Mouse (Mus musculus): ENCODE measurements around the gene Prl2a1. TPM values are rescaled to one million over a fixed set of nuclear protein-coding genes. Genes with fewer than 3 reads are reported as not detected.
"Not testable (repeated sequence)": the region's sequence is repeated elsewhere in the genome, so short reads cannot be mapped to it uniquely, and the experiment has no call there.

Prl2a1 gene
- polyA plus RNA-seq (2014; fragmentation: Nextera tagmentation; extraction: Ambion mirVana): not detected in 2 replicates

DNA sequence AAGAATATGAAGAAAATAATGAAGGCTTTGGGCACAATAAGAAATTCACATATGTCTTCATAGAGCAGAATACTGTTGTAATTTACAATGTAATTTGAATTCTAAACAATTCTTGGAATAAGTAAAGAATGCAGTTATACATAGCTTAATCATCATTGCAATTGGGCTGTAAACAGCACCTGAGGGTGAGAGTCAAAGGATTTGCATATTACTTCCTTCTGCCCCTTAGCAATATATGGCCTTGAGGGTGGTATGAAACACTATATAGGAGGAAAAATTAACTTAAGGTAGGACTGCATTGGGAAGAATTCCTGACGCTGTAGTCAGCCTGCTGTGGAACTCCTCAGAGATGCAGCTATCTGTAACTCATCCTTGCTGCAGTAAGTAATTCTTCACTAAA lies at the start of gene Prl2a1:
Gene Prl2a1 (plus strand): TSS at position 301 of the 400 bp plus-strand sequence.
- Histone ChIP-seq H3K9me3 (replicated peaks; ENCODE audit: control insufficient read depth, low read length) (no peaks in the 10 kb centered on the region), H3K4me1 (ENCODE audit: control insufficient read depth, insufficient read depth, low read length) (no peaks in the 10 kb centered on the region), H3K4me2 (no peak within 1 kb of the TSS), H3K27ac (ENCODE audit: low read depth, low read length) (no peak within 1 kb of the TSS), H3K4me3 (ENCODE audit: low read depth, low read length) (no peak within 1 kb of the TSS), H3K36me3 (ENCODE audit: control insufficient read depth, insufficient read depth, low read length) (no peaks in the 10 kb centered on the region), H3K9ac (ENCODE audit: low read depth, low read length) (no peak within 1 kb of the TSS), H3K27me3 (ENCODE audit: control insufficient read depth, insufficient read depth, low read length) (no peaks in the 10 kb centered on the region)
- WGBS (ENCODE audit: insufficient replicate concordance): 72% methylated on average over 1 of the region's 1 CpGs
- ATAC-seq (replicated peaks; ENCODE audit: insufficient number of reproducible peaks, low FRiP score, low TSS enrichment): no peak

DNA sequence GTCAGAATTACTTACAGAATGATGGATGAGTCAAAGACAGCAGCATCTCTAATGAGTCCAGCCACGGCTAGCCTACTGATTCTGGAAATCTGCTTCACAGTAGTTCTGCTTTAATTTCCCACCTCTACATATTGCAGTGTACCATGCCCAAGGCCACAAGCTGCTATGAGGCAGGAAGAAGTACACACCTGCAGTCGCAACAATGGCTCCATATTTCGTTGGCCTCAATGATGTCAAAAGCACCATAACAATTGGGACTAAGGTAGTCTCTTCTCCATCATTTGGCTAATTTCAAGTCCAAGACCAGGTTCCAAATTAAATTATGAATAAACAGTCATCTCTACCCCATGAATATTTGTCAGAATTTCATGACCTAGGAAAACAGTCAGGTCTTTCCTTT lies 20.8 kb upstream of the Prl2a1 start, which contains the start of gene Prl7c1:
Gene Prl7c1 (minus strand): TSS at position 101 of the 400 bp plus-strand sequence.
- not testable (repeated sequence) for H3K4me2 ChIP-seq; H3K9ac ChIP-seq (ENCODE audit: low read depth, low read length); H3K27ac ChIP-seq (ENCODE audit: low read depth, low read length); H3K36me3 ChIP-seq (ENCODE audit: control insufficient read depth, insufficient read depth, low read length); H3K4me3 ChIP-seq (ENCODE audit: low read depth, low read length); H3K4me1 ChIP-seq (ENCODE audit: control insufficient read depth, insufficient read depth, low read length); H3K27me3 ChIP-seq (ENCODE audit: control insufficient read depth, insufficient read depth, low read length); ATAC-seq (replicated peaks; ENCODE audit: insufficient number of reproducible peaks, low FRiP score, low TSS enrichment); H3K9me3 ChIP-seq (replicated peaks; ENCODE audit: control insufficient read depth, low read length)
- WGBS (ENCODE audit: insufficient replicate concordance): 87% methylated on average over 2 of the region's 3 CpGs

DNA sequence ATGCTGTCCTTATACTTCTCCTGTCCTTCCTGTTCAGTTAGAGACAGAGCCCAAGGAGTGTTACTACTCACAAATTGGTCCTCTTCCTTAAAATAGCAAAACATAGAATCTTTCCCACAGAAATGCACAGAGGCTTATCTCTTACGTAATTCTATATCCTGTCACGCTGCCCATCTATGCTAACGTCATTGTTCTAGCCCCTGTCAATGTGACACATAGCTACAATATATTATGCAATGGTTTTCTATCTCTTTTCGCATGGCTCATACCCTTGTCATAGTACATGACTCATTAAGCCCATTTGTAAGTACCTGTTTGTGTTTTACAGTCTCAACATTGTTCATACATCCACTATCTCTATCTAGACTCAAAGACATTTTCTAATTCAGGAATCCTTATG lies 2.2 kb upstream of the Prl2a1 start:
- H3K4me3 ChIP-seq (ENCODE audit: low read depth, low read length): no peak overlapping the region
- no peaks in the 10 kb centered on the region for H3K36me3 ChIP-seq (ENCODE audit: control insufficient read depth, insufficient read depth, low read length)
- H3K4me2 ChIP-seq: no peak overlapping the region
- H3K4me1 ChIP-seq (ENCODE audit: control insufficient read depth, insufficient read depth, low read length): no peaks in the 10 kb centered on the region
- no peak overlapping the region for H3K27ac ChIP-seq (ENCODE audit: low read depth, low read length)
- no peaks in the 10 kb centered on the region for H3K9me3 ChIP-seq (replicated peaks; ENCODE audit: control insufficient read depth, low read length)
- no peaks in the 10 kb centered on the region for H3K27me3 ChIP-seq (ENCODE audit: control insufficient read depth, insufficient read depth, low read length)
- WGBS (ENCODE audit: insufficient replicate concordance): 72% methylated on average over 4 of the region's 4 CpGs
- no peak for ATAC-seq (replicated peaks; ENCODE audit: insufficient number of reproducible peaks, low FRiP score, low TSS enrichment)
- no peak overlapping the region for H3K9ac ChIP-seq (ENCODE audit: low read depth, low read length)

DNA sequence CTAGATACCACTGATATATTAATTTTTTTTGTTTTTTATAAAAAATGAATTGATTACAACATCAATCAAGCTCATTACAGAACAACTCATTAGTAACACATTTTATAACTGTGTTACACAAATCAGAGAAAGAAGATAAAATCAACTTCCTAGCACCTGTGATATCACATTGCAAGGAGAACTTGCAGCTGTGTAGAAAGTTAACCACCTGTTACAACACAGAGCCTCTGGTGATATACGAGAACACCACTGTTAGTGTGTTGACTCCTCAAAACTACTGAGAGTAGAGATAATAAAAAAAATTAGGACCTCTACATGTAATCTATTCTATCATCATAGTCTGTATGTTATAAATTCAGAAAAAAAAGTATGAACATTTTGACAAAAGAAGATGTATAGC lies 1.3 kb downstream of the Prl2a1 start:
- Histone ChIP-seq H3K27me3 (ENCODE audit: control insufficient read depth, insufficient read depth, low read length) (no peaks in the 10 kb centered on the region), H3K9ac (ENCODE audit: low read depth, low read length) (no peak overlapping the region), H3K4me2 (no peak overlapping the region), H3K27ac (ENCODE audit: low read depth, low read length) (no peak overlapping the region), H3K9me3 (replicated peaks; ENCODE audit: control insufficient read depth, low read length) (no peaks in the 10 kb centered on the region), H3K36me3 (ENCODE audit: control insufficient read depth, insufficient read depth, low read length) (no peaks in the 10 kb centered on the region), H3K4me1 (ENCODE audit: control insufficient read depth, insufficient read depth, low read length) (no peaks in the 10 kb centered on the region), H3K4me3 (ENCODE audit: low read depth, low read length) (no peak overlapping the region)
- 82% methylated on average over 1 of the region's 1 CpGs for WGBS (ENCODE audit: insufficient replicate concordance)
- ATAC-seq (replicated peaks; ENCODE audit: insufficient number of reproducible peaks, low FRiP score, low TSS enrichment): no peak

DNA sequence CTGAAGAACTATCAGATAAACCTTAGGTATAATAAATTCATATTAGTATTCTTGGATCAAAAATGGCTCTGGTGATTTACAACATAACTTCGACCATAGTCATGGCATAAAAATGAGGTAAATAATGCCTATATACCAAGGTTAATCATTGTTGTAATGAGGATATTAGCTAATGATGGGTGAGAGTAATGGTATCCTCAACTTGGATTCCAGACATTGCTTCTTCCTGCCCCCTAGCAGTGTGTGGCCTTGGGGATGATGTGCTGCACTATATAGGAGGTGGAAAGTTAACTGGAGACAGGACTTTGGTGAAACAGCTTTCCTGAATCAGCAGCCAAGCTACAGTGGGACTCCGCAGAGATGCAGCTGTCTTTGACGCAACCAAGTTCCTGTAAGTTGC lies 47.6 kb downstream of the Prl2a1 start, which contains the start of gene Prl2c1:
Gene Prl2c1 (plus strand): TSS at position 301 of the 400 bp plus-strand sequence.
- no peak within 1 kb of the TSS for H3K27ac ChIP-seq (ENCODE audit: low read depth, low read length)
- H3K9ac ChIP-seq (ENCODE audit: low read depth, low read length): no peak within 1 kb of the TSS
- H3K4me2 ChIP-seq: no peak within 1 kb of the TSS
- H3K27me3 ChIP-seq (ENCODE audit: control insufficient read depth, insufficient read depth, low read length): no peaks in the 10 kb centered on the region
- H3K4me3 ChIP-seq (ENCODE audit: low read depth, low read length): no peak within 1 kb of the TSS
- ATAC-seq (replicated peaks; ENCODE audit: insufficient number of reproducible peaks, low FRiP score, low TSS enrichment): no peak
- H3K4me1 ChIP-seq (ENCODE audit: control insufficient read depth, insufficient read depth, low read length): no peaks in the 10 kb centered on the region
- WGBS (ENCODE audit: insufficient replicate concordance): 82% methylated on average over 3 of the region's 3 CpGs
- H3K36me3 ChIP-seq (ENCODE audit: control insufficient read depth, insufficient read depth, low read length): no peaks in the 10 kb centered on the region
- H3K9me3 ChIP-seq (replicated peaks; ENCODE audit: control insufficient read depth, low read length): no peaks in the 10 kb centered on the region

Other genes starting within 250 kb of the Prl2a1 start
- gene Prl8a9, start 237.0 kb upstream of the Prl2a1 start, polyA plus RNA-seq (2014; fragmentation: Nextera tagmentation; extraction: Ambion mirVana): not detected in 2 replicates
- gene Prl8a1, start 219.5 kb upstream of the Prl2a1 start, polyA plus RNA-seq (2014; fragmentation: Nextera tagmentation; extraction: Ambion mirVana): not detected in 2 replicates
- not detected in 2 replicates for gene Prl7b1, start 191.1 kb upstream of the Prl2a1 start, polyA plus RNA-seq (2014; fragmentation: Nextera tagmentation; extraction: Ambion mirVana)
- not detected in 2 replicates for gene Prl7a1, start 159.2 kb upstream of the Prl2a1 start, polyA plus RNA-seq (2014; fragmentation: Nextera tagmentation; extraction: Ambion mirVana)
- gene Prl7a2, start 133.6 kb upstream of the Prl2a1 start, polyA plus RNA-seq (2014; fragmentation: Nextera tagmentation; extraction: Ambion mirVana): not detected in 2 replicates
- gene Prl7d1, start 84.9 kb upstream of the Prl2a1 start, polyA plus RNA-seq (2014; fragmentation: Nextera tagmentation; extraction: Ambion mirVana): not detected in 2 replicates
- gene Prl7c1, start 20.9 kb upstream of the Prl2a1 start, polyA plus RNA-seq (2014; fragmentation: Nextera tagmentation; extraction: Ambion mirVana): not detected in 2 replicates
- not detected in 2 replicates for gene Prl2c1, start 47.7 kb downstream of the Prl2a1 start, polyA plus RNA-seq (2014; fragmentation: Nextera tagmentation; extraction: Ambion mirVana)
- gene Prl4a1, start 214.6 kb downstream of the Prl2a1 start, polyA plus RNA-seq (2014; fragmentation: Nextera tagmentation; extraction: Ambion mirVana): not detected in 2 replicates